Comparison of ENCODE assay signal across 19 mouse cellular contexts in the genomic region with DNA sequence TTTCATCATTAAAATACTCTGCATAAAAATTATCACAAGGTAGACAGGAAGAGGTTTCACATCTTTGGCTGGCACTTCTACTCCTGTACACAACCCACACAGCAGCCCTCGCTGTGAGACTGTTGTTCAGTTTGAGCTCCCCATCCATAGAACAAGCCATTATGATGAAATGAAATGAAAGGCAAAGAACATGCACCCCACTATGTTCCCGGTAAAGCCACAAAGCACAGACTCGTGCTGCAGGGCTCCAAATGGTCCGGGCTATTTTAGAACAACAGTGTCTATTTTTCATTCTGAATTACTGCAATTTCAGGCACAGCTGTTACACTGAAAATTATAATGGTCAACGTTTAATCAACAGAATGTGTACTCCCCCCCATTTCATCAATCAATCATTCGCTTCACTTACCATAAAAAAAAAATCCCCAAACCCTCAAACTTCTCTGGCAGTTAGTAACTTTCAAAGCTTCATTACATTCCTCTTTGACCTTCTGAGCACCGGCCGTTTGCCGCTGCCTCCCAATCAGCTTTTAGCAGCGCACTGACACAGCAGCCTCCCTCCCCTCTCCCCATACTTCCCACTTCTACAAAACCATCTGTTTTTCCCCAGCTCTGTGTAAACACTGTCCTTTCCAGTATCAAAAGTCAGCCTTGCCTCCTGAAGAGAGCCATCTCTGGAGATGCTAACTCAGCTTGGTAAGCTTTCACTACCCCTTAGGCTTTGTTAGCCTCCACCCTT.
A peak's percentile ranks its signal among the peaks of the same experiment; 100 is the strongest.
DNase-seq lines count a peak whose midpoint lies in the region; ATAC-seq and TF ChIP-seq lines count a peak whose summit lies in the region.
"Had no signal": no experiment of that assay in that cellular context is flagged by ENCODE, and none has a peak within 500 bp of the region (broad histone marks: within the 10 kb centered on the region; RNA-seq: fewer than 3 reads in every experiment).

No protein-coding gene starts in this region.

- intact Hi-C loops in left cerebral cortex, postnatal 10 days (cut with DNase I): no loop called here

- TF ChIP-seq CTCF in layer of hippocampus, adult 2 months (conservative IDR thresholded peaks at IDR 0.05): no peak

- ATAC-seq in frontal cortex, adult (ENCODE audit: low TSS enrichment): peak; percentile 41
- no peak for ATAC-seq in granulocyte monocyte progenitor cell, adult 5-6 weeks (replicated peaks; ENCODE audit: poor library complexity, severe bottlenecking)
- ATAC-seq: Patski had no signal

- peak overlapping the region; percentile 10; the same call in 1 of the 2 replicates for H3K27ac ChIP-seq in layer of hippocampus, adult 2 months
- H3K27ac ChIP-seq: embryonic facial prominence, embryonic 12.5 days; heart, adult 2 months; heart, embryonic 15.5 days; left cerebral cortex, adult 2 months; limb, embryonic 15.5 days; neural tube, embryonic 13.5 days had no signal

- DNase-seq in frontal cortex, postnatal 25 days (ENCODE audit: low spot score in 2 of 2): no peak
- DNase-seq in layer of hippocampus, adult 2 months (ENCODE audit: low spot score in 2 of 2): peak in 1 of 2 experiments; percentile 29
- no peak for DNase-seq in layer of hippocampus, postnatal 10 days (ENCODE audit: low spot score in 2 of 2)
- peak; percentile 27 for DNase-seq in Muller cell, postnatal 12 days (ENCODE audit: inconsistent ontology term)
- DNase-seq in brain, embryonic 18.5 days (ENCODE audit: low read depth, low spot score): peak; percentile 42
- no peak for DNase-seq in left cerebral cortex, postnatal 10 days (ENCODE audit: extremely low spot score in 1 of 2, low spot score in 2 of 2)
- DNase-seq: adrenal gland, postnatal 36 days; cerebellum, postnatal 10 days; heart, adult 2 months; right cerebral cortex, postnatal 4 days; thymus, postnatal 4 days had no signal

- H3K4me3 ChIP-seq in layer of hippocampus, adult 2 months: no peak overlapping the region
- H3K4me3 ChIP-seq: embryonic facial prominence, embryonic 12.5 days; heart, adult 2 months; heart, embryonic 15.5 days; left cerebral cortex, adult 2 months; limb, embryonic 15.5 days; neural tube, embryonic 13.5 days had no signal

Comparison
In these comparisons a context has a peak if more than half of its experiments do, and no peak if none do; other contexts are left out.
1. DNase-seq: peak in Muller cell, postnatal 12 days (single experiment) and brain, embryonic 18.5 days (single experiment); none in frontal cortex, postnatal 25 days (0 of 2), layer of hippocampus, postnatal 10 days (0 of 2) and left cerebral cortex, postnatal 10 days (0 of 2).